Mouse (Mus musculus): ENCODE results near the gene Sbk3. TPM values are rescaled to one million over a fixed set of nuclear protein-coding genes. Genes with fewer than 3 reads are reported as not detected.

Sbk3 gene
- not detected for polyA plus RNA-seq (2017; shearing (Covaris generic))

DNA sequence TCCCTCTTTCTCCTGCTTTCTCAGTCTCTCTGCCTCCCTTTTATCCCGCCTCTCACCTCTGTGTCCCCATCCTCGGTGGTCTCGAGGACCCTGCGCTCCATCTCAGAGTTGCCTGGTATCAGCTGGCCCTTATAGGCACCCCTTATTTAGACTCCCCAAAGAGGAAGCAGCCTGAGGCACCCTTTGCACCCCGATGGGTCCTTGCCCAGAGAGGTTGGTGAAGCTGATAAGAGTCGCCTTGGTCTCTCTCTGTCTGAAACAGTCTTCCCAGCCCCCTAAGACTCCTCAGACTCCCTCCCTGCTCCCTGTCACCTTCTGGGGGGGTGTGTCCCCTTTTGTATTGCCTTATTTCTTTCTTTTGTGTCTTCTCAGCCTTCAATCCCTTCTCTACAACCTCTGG, at the start of gene Sbk3:
Gene Sbk3 (minus strand): TSS at position 101 of the 400 bp plus-strand sequence.

GRCm38 (mm10) chr7:5020000-5020681, 49.2 kb upstream of the Sbk3 start, which contains the start of the genes Zfp865 and Ccdc106:
Gene Zfp865 (plus strand): TSS chr7:5020376.
Gene Ccdc106 (plus strand): TSS chr7:5020553.

GRCm38 (mm10) chr7:5015118-5016001, 44.4 kb upstream of the Sbk3 start, which contains the start of gene Gm44973:
Gene Gm44973 (plus strand): TSS chr7:5015496.

GRCm38 (mm10) chr7:5014251-5015117, 43.5 kb upstream of the Sbk3 start, which contains the start of the genes Zfp524 and Fiz1:
Gene Zfp524 (plus strand): TSS chr7:5014415.
Gene Fiz1 (minus strand): TSS chr7:5014697.

GRCm38 (mm10) chr7:4996003-4996895, 25.3 kb upstream of the Sbk3 start, which contains the start of gene Zfp579:
Gene Zfp579 (minus strand): TSS chr7:4996158.

DNA sequence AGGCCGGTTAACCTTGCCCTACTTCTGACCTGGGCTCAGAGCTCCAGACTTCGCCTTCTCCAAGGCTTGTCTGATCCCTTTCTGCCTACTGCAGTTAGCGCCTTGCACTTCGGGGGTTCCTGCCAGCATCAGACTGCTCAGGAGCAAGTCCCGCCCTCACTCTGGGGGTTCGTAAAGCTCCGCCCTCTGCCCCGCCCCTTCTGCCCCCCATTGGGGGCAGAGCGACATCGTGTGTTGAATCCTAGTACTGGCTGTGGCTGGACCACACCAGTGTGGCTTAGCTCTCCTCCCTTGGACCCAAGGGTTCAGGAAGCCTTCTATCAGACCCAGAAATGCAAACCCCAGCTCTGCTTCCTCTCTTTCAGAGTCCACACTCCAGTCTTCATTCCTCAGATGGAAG, 6.7 kb downstream of the Sbk3 start, which contains the start of gene Sbk2:
Gene Sbk2 (minus strand): TSS at position 135 of the 400 bp plus-strand sequence.

DNA sequence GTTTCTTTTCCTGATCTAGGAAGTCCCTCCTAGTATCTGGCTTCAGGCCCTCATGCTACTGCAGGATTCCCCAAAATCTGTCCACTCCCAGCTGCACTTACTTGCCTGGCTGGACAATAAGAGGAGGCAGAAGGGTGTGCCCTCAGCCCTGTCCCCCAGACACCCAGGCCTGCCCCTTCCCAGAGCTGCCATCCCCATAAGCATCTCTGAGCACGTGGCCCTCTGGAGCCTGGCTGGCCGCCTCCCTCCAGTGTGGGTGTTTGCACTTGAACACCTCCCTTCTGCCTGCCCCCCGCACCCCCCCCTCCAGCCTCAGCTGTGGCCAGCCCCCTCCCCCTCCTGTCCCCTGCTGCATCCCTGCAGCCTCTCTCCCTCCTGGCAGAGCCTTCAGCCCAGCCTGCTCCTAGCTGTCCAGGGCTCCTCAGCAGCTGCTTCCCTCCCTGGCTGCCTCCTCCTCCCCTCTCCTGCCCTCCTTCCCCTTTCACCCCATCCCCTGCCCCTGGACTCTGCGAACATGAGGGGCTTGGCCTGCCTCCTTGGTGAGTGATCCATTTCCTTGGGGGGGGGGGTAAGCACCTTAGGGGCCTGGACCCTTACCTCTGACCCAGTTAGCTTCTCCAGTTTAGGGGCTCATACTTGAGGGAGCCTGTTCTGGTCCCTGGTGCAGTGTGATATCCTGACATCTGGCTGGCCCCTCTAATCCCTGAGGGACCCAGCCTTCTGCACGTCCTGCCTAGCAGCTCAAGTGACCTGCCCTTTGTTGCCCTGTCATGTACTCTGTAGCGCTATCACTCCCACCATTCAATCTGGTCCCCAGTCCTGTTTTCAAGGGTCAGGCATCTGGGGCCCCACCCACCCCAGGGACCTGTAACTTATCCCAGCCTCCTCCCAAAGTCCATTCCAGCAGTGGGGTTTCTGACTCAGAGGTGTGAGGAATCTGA, 45.3 kb downstream of the Sbk3 start, which contains the start of gene Ssc5d:
Gene Ssc5d (plus strand): TSS at position 345 of the 941 bp plus-strand sequence.

GRCm38 (mm10) chr7:4921824-4922482, 49.0 kb downstream of the Sbk3 start, which contains the start of gene Nat14:
Gene Nat14 (plus strand): TSS chr7:4922028.

Other genes with a start within 250 kb of the Sbk3 start
- gene Tmem150b, start 245.9 kb downstream of the Sbk3 start, polyA plus RNA-seq (2017; shearing (Covaris generic)) = 0.13 TPM
- gene Kmt5c, start 231.1 kb downstream of the Sbk3 start, polyA plus RNA-seq (2017; shearing (Covaris generic)) = 52.5 TPM
- gene Cox6b2, start 218.1 kb downstream of the Sbk3 start, polyA plus RNA-seq (2017; shearing (Covaris generic)) = 3.0 TPM
- gene Fam71e2, start 199.9 kb downstream of the Sbk3 start, polyA plus RNA-seq (2017; shearing (Covaris generic)) = not detected
- not detected for gene Il11, start 188.3 kb downstream of the Sbk3 start, polyA plus RNA-seq (2017; shearing (Covaris generic))
- not detected for gene Tmem190, start 188.2 kb downstream of the Sbk3 start, polyA plus RNA-seq (2017; shearing (Covaris generic))
- gene Tmem238, start 181.5 kb downstream of the Sbk3 start, polyA plus RNA-seq (2017; shearing (Covaris generic)) = 0.45 TPM
- 275 TPM for gene Rpl28, start 178.3 kb downstream of the Sbk3 start, polyA plus RNA-seq (2017; shearing (Covaris generic))
- 111 TPM for gene Ube2s, start 158.6 kb downstream of the Sbk3 start, polyA plus RNA-seq (2017; shearing (Covaris generic))
- gene Shisa7, start 126.5 kb downstream of the Sbk3 start, polyA plus RNA-seq (2017; shearing (Covaris generic)) = not detected
- gene Isoc2b, start 100.9 kb downstream of the Sbk3 start, polyA plus RNA-seq (2017; shearing (Covaris generic)) = 46.1 TPM
- gene Isoc2a, start 94.0 kb downstream of the Sbk3 start, polyA plus RNA-seq (2017; shearing (Covaris generic)) = 0.68 TPM
- gene Gm36210, start 64.7 kb downstream of the Sbk3 start, polyA plus RNA-seq (2017; shearing (Covaris generic)) = not detected
- gene Zfp628, start 56.0 kb downstream of the Sbk3 start, polyA plus RNA-seq (2017; shearing (Covaris generic)) = 0.94 TPM
- 1.9 TPM for gene Nat14, start 49.1 kb downstream of the Sbk3 start, polyA plus RNA-seq (2017; shearing (Covaris generic))
- not detected for gene Ssc5d, start 45.4 kb downstream of the Sbk3 start, polyA plus RNA-seq (2017; shearing (Covaris generic))
- 0.17 TPM for gene Sbk2, start 6.8 kb downstream of the Sbk3 start, polyA plus RNA-seq (2017; shearing (Covaris generic))
- gene Zfp579, start 25.0 kb upstream of the Sbk3 start, polyA plus RNA-seq (2017; shearing (Covaris generic)) = 17.6 TPM
- 36.2 TPM for gene Zfp524, start 43.2 kb upstream of the Sbk3 start, polyA plus RNA-seq (2017; shearing (Covaris generic))
- gene Fiz1, start 43.5 kb upstream of the Sbk3 start, polyA plus RNA-seq (2017; shearing (Covaris generic)) = 45.0 TPM
- 10.5 TPM for gene Gm44973, start 44.3 kb upstream of the Sbk3 start, polyA plus RNA-seq (2017; shearing (Covaris generic))
- gene Zfp865, start 49.2 kb upstream of the Sbk3 start, polyA plus RNA-seq (2017; shearing (Covaris generic)) = 12.2 TPM
- gene Ccdc106, start 49.4 kb upstream of the Sbk3 start, polyA plus RNA-seq (2017; shearing (Covaris generic)) = not detected
- gene 4632433K11Rik, start 63.0 kb upstream of the Sbk3 start, polyA plus RNA-seq (2017; shearing (Covaris generic)) = not detected
- gene Zfp784, start 67.3 kb upstream of the Sbk3 start, polyA plus RNA-seq (2017; shearing (Covaris generic)) = 4.6 TPM
- gene Zfp580, start 80.4 kb upstream of the Sbk3 start, polyA plus RNA-seq (2017; shearing (Covaris generic)) = 2.0 TPM
- gene U2af2, start 91.0 kb upstream of the Sbk3 start, polyA plus RNA-seq (2017; shearing (Covaris generic)) = 109 TPM
- gene Epn1, start 109.1 kb upstream of the Sbk3 start, polyA plus RNA-seq (2017; shearing (Covaris generic)) = 12.8 TPM
- not detected for gene Rfpl4, start 145.8 kb upstream of the Sbk3 start, polyA plus RNA-seq (2017; shearing (Covaris generic))
- gene Rasl2-9, start 154.8 kb upstream of the Sbk3 start, polyA plus RNA-seq (2017; shearing (Covaris generic)) = not detected
- gene Vmn1r55, start 178.5 kb upstream of the Sbk3 start, polyA plus RNA-seq (2017; shearing (Covaris generic)) = 0.12 TPM
- gene Vmn1r56, start 225.6 kb upstream of the Sbk3 start, polyA plus RNA-seq (2017; shearing (Covaris generic)) = not detected
- not detected for gene Vmn1r57, start 247.3 kb upstream of the Sbk3 start, polyA plus RNA-seq (2017; shearing (Covaris generic))